Mouse (Mus musculus) ES-E14 (cell line): ENCODE data around the gene Aamp.

ENCODE experiments used
- CHD2 ChIP-seq: IDR thresholded peaks from 2 replicates; pipeline ENCODE4 v1.6.1; 2014; ENCODE audit warnings: mild to moderate bottlenecking, low read depth, low read length, inconsistent platforms
- HCFC1 ChIP-seq: IDR thresholded peaks from 2 replicates; pipeline ENCODE4 v1.6.1; 2012; ENCODE audit warnings: low read length, inconsistent platforms, borderline replicate concordance; ENCODE audit not compliant: insufficient read depth
- MAFK ChIP-seq: IDR thresholded peaks from 2 replicates; pipeline ENCODE4 v1.6.1; 2014; ENCODE audit warnings: mild to moderate bottlenecking, low read depth, low read length, inconsistent platforms; ENCODE audit not compliant: insufficient read depth
- ZC3H11A ChIP-seq: IDR thresholded peaks from 2 replicates; pipeline ENCODE4 v1.6.1; 2012; ENCODE audit warnings: low read depth, mild to moderate bottlenecking, inconsistent platforms, low read length, borderline replicate concordance

DNA sequence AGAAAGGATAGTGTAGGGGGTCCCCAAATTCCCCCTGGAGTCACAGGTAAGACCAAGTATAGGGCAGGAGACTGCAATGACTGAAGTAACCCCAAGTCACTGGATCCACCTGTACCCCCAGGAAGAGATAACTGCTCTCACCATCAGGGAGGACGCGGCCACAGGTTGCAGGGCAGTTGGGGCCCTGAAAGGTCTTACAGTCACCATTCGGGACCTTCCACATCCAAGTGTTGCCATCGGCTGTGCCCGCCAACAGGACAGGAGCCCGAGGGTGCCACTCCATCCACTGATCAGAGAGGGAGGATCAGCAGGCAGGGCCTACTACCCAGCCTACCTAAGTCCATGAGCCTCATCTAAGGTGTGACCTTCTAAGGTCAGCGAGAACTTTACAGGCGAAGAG is 2.7 kb downstream of the Aamp start:
- TF ChIP-seq MAFK (no peak), ZC3H11A (no peak), CHD2 (no peak), HCFC1 (no peak)
